In the genomic region with DNA sequence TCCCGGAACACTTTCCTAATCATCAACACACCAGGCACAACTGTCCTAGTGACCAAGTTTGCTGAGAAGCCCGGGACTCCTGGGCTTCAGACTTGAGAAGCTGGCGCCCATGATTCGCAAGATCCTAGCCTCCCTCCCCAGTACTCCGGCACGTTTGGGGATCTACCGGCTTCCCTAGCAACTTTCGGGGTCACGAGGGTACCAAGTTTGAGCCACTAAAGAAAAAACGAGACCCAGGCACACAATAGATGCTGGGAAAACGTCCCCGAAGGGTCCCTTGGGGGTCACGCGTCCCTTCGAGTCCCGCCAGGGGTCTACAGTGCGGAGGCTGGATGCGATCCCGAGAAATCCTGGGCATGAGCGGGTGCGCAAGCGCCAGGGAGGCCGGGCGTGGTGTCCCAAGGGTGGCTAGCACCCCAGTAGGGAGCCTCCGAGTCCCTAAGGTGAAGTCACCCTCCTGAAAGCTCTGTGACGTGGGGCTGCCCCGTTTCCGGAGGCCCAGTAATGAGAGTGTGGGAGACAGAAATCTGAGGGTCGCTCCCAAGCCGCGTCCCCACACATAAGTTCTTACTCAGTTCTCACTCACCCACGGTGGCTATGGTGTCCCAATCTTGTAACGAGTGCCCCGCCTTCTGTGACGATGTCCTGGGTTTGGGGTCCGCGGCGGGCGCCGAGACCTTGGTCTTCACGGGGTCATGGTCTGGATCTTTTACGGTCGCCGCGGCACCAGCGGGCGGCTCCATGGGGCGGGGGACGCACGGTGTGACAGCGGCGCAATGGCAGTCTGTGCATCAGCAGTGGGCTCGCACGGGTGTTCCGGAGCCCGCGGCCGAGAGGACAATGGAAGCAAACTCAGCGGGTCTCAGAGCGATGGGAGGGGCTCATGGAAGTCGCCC, we compare ENCODE assay signal across 8 mouse cellular contexts. TPM values are rescaled to one million over a fixed set of nuclear protein-coding genes. Genes with fewer than 3 reads are reported as not detected.
DNase-seq lines count a peak whose midpoint lies in the region; ATAC-seq and TF ChIP-seq lines count a peak whose summit lies in the region.

No protein-coding gene starts in this region.

- TF ChIP-seq POLR2A in bone marrow, adult 2 months (IDR thresholded peaks at IDR 0.05; ENCODE audit: borderline replicate concordance, control insufficient read depth, low read depth, low read length), result no peak

- TF ChIP-seq CTCF in C2C12 (IDR thresholded peaks at IDR 0.05; ENCODE audit: control insufficient read depth, insufficient read depth, insufficient read length), result no peak
- no peak for TF ChIP-seq CTCF in bone marrow, adult 2 months (IDR thresholded peaks at IDR 0.05; ENCODE audit: control insufficient read depth, insufficient read depth, low read length)

- 14% methylated on average over 60 of the region's 61 CpGs for WGBS in bone marrow, adult 2 months
- 15% methylated on average over 58 of the region's 61 CpGs for WGBS in forebrain, embryonic 13.5 days
- WGBS in hindbrain, embryonic 16.5 days, result 20% methylated on average over 58 of the region's 61 CpGs
- WGBS in liver, embryonic 15.5 days (ENCODE audit: insufficient replicate concordance), result 21% methylated on average over 61 of the region's 61 CpGs

- H3K27ac ChIP-seq in bone marrow, adult 2 months (ENCODE audit: control insufficient read depth, insufficient read depth, low read depth, low read length, poor library complexity), result peak overlapping the region; percentile 72
- peak overlapping the region; percentile 32; the same call in 1 of the 2 replicates for H3K27ac ChIP-seq in forebrain, embryonic 13.5 days
- peak overlapping the region; percentile 79 for H3K27ac ChIP-seq in hindbrain, embryonic 16.5 days (ENCODE audit: low read depth, low read length)
- no peak overlapping the region for H3K27ac ChIP-seq in liver, embryonic 15.5 days (replicated peaks)

- peaks cover 33% of the 10 kb centered on the region for H3K79me3 ChIP-seq in C2C12 (ENCODE audit: low read depth)

- peaks cover 4% of the 10 kb centered on the region; the same call in 1 of the 2 replicates for H3K9me3 ChIP-seq in forebrain, embryonic 13.5 days (replicated peaks)
- no peaks in the 10 kb centered on the region; the same call in 1 of the 2 replicates for H3K9me3 ChIP-seq in hindbrain, embryonic 16.5 days (ENCODE audit: control insufficient read depth, low read length)
- H3K9me3 ChIP-seq in liver, embryonic 15.5 days (replicated peaks), result no peaks in the 10 kb centered on the region

- DNase-seq in 3T3-L1 (ENCODE audit: low read depth, low spot score), result peak; percentile 21
- DNase-seq in natural killer cell, adult 2 months (ENCODE audit: low spot score in 2 of 2), result peak; percentile 30 to 33
- DNase-seq in ovary, adult 18-20 months (ENCODE audit: low spot score), result no peak

- no peaks in the 10 kb centered on the region for H3K36me3 ChIP-seq in C2C12 (ENCODE audit: control insufficient read depth, insufficient read depth)
- no peaks in the 10 kb centered on the region for H3K36me3 ChIP-seq in forebrain, embryonic 13.5 days (ENCODE audit: poor library complexity, severe bottlenecking)
- no peaks in the 10 kb centered on the region for H3K36me3 ChIP-seq in hindbrain, embryonic 16.5 days (ENCODE audit: control insufficient read depth, insufficient read depth, low read length)
- no peaks in the 10 kb centered on the region for H3K36me3 ChIP-seq in liver, embryonic 15.5 days (replicated peaks)

- H3K4me2 ChIP-seq in forebrain, embryonic 13.5 days, result peak overlapping the region; percentile 63
- peak overlapping the region; percentile 63 for H3K4me2 ChIP-seq in hindbrain, embryonic 16.5 days (ENCODE audit: low read length)
- H3K4me2 ChIP-seq in liver, embryonic 15.5 days, result peak overlapping the region; percentile 68

- peak; percentile 76 for ATAC-seq in forebrain, embryonic 13.5 days
- peak; percentile 84 for ATAC-seq in hindbrain, embryonic 16.5 days
- ATAC-seq in liver, embryonic 15.5 days (ENCODE audit: insufficient read depth), result peak; percentile 55

- no peaks in the 10 kb centered on the region; the same call in 1 of the 2 replicates for H3K4me1 ChIP-seq in bone marrow, adult 2 months (ENCODE audit: control insufficient read depth, insufficient read depth, low read length)
- 0 out of 2 replicates have a peak, but pooled peaks cover 5% of the 10 kb centered on the region for H3K4me1 ChIP-seq in forebrain, embryonic 13.5 days
- no peaks in the 10 kb centered on the region; the same call in 1 of the 2 replicates for H3K4me1 ChIP-seq in hindbrain, embryonic 16.5 days (ENCODE audit: control insufficient read depth, insufficient read depth, low read depth, low read length)
- no peaks in the 10 kb centered on the region for H3K4me1 ChIP-seq in liver, embryonic 15.5 days (replicated peaks)

- H3K79me2 ChIP-seq in C2C12 (ENCODE audit: control insufficient read depth, insufficient read depth), result peaks cover 52% of the 10 kb centered on the region

- peak overlapping the region; percentile 41 for H3K4me3 ChIP-seq in C2C12 (ENCODE audit: insufficient read depth, poor library complexity, severe bottlenecking)
- H3K4me3 ChIP-seq in bone marrow, adult 2 months (replicated peaks; ENCODE audit: control insufficient read depth, low read depth, low read length), result peak overlapping the region; percentile 84
- peak overlapping the region; percentile 57 for H3K4me3 ChIP-seq in forebrain, embryonic 13.5 days
- H3K4me3 ChIP-seq in hindbrain, embryonic 16.5 days (ENCODE audit: low read length), result peak overlapping the region; percentile 65
- peak overlapping the region; percentile 62 for H3K4me3 ChIP-seq in liver, embryonic 15.5 days (replicated peaks)

- no peaks in the 10 kb centered on the region for H3K27me3 ChIP-seq in C2C12 (ENCODE audit: control insufficient read depth, insufficient read depth, insufficient read length)
- H3K27me3 ChIP-seq in forebrain, embryonic 13.5 days, result no peaks in the 10 kb centered on the region
- H3K27me3 ChIP-seq in hindbrain, embryonic 16.5 days (replicated peaks; ENCODE audit: control insufficient read depth, insufficient read depth, low read length), result no peaks in the 10 kb centered on the region
- H3K27me3 ChIP-seq in liver, embryonic 15.5 days, result no peaks in the 10 kb centered on the region

- H3K9ac ChIP-seq in forebrain, embryonic 13.5 days, result peak overlapping the region; percentile 68
- H3K9ac ChIP-seq in hindbrain, embryonic 16.5 days (ENCODE audit: low read depth, low read length), result peak overlapping the region; percentile 72
- peak overlapping the region; percentile 32 for H3K9ac ChIP-seq in liver, embryonic 15.5 days

- H3ac ChIP-seq in C2C12 (ENCODE audit: control insufficient read depth, insufficient read length, low read depth), result peak overlapping the region; percentile 76

TF ChIP-seq in C2C12, 6 proteins besides CTCF, POLR2A, EP300 and RAD21:
- no peak for TF ChIP-seq FOSL1 (IDR thresholded peaks at IDR 0.05; ENCODE audit: insufficient read depth, low read length, poor library complexity, severe bottlenecking)
- no peak for TF ChIP-seq MYOD1 (IDR thresholded peaks at IDR 0.05; ENCODE audit: control insufficient read depth, insufficient read length, low read depth)
- TF ChIP-seq MYOG (IDR thresholded peaks at IDR 0.05; ENCODE audit: control insufficient read depth, extremely low read depth, insufficient read length), result no peak
- no peak for TF ChIP-seq CEBPB (IDR thresholded peaks at IDR 0.05; ENCODE audit: low read depth)
- no peak for TF ChIP-seq USF1 (IDR thresholded peaks at IDR 0.05; ENCODE audit: low read depth)
- no peak for TF ChIP-seq MAX (IDR thresholded peaks at IDR 0.05)

RNA-seq across cellular contexts. Expression of a gene that starts 0.9 kb away (rescaled TPM):
- 7.0 TPM for polyA plus RNA-seq in C2C12 (2012; fragmentation: generic; extraction: Trizol)
- polyA plus RNA-seq in bone marrow, adult 2 months (2011; ENCODE audit: insufficient read depth, insufficient read length, low replicate concordance, missing spikeins), result 2.2 and 2.7 TPM in 2 replicates
- polyA plus RNA-seq in forebrain, embryonic 13.5 days (2015; fragmentation: Nextera tagmentation; extraction: Ambion mirVana), result 25.6 and 26.3 TPM in 2 replicates
- polyA plus RNA-seq in hindbrain, embryonic 16.5 days (2015; fragmentation: Nextera tagmentation; extraction: Ambion mirVana), result 21.4 and 24.1 TPM in 2 replicates
- 1.8 and 2.0 TPM in 2 replicates for polyA plus RNA-seq in liver, embryonic 15.5 days (2015; fragmentation: Nextera tagmentation; extraction: Ambion mirVana)

RNA-seq across cellular contexts. Expression of a gene that starts 58.2 kb away (rescaled TPM):
- not detected for polyA plus RNA-seq in C2C12 (2012; fragmentation: generic; extraction: Trizol)
- polyA plus RNA-seq in bone marrow, adult 2 months (2011; ENCODE audit: insufficient read depth, insufficient read length, low replicate concordance, missing spikeins), result not detected in 2 replicates
- polyA plus RNA-seq in forebrain, embryonic 13.5 days (2015; fragmentation: Nextera tagmentation; extraction: Ambion mirVana), result not detected in 2 replicates
- polyA plus RNA-seq in hindbrain, embryonic 16.5 days (2015; fragmentation: Nextera tagmentation; extraction: Ambion mirVana), result not detected in 2 replicates
- polyA plus RNA-seq in liver, embryonic 15.5 days (2015; fragmentation: Nextera tagmentation; extraction: Ambion mirVana), result not detected in 2 replicates
